Mouse (Mus musculus): ENCODE results near the gene Celsr3.

The Celsr3 gene

GRCm38 (mm10) chr9:108858792-108859527 is 32.8 kb downstream of the Celsr3 start:
- DNase-seq, result no peak
